Mouse (Mus musculus): ENCODE results near the gene Gpld1.
"Not testable (repeated sequence)": the region's sequence is repeated elsewhere in the genome, so short reads cannot be mapped to it uniquely, and the experiment has no call there.

Gpld1 gene

GRCm38 (mm10) chr13:24947158-24947557 is 4.2 kb downstream of the Gpld1 start:
- DNase-seq (ENCODE audit: low spot score in 2 of 2), result no peak

GRCm38 (mm10) chr13:24948870-24949269 is 5.9 kb downstream of the Gpld1 start:
- no peak for DNase-seq (ENCODE audit: low spot score in 2 of 2)

GRCm38 (mm10) chr13:24952659-24953058 is 9.7 kb downstream of the Gpld1 start:
- no peak for DNase-seq (ENCODE audit: low spot score in 2 of 2)

- no peak for DNase-seq (ENCODE audit: low spot score in 2 of 2)
Measured at GRCm38 (mm10) chr13:24955091-24955490, 12.1 kb downstream of the Gpld1 start.

GRCm38 (mm10) chr13:24955500-24955899 is 12.5 kb downstream of the Gpld1 start:
- no peak for DNase-seq (ENCODE audit: low spot score in 2 of 2)

GRCm38 (mm10) chr13:24958671-24959070 is 15.7 kb downstream of the Gpld1 start:
- DNase-seq (ENCODE audit: low spot score in 2 of 2), result no peak

GRCm38 (mm10) chr13:24960084-24960483 is 17.1 kb downstream of the Gpld1 start:
- DNase-seq (ENCODE audit: low spot score in 2 of 2), result no peak

- DNase-seq (ENCODE audit: low spot score in 2 of 2), result no peak
Measured at GRCm38 (mm10) chr13:24962119-24962518, 19.2 kb downstream of the Gpld1 start.

GRCm38 (mm10) chr13:24965130-24965845 is 22.3 kb downstream of the Gpld1 start:
- no peak for DNase-seq (ENCODE audit: low spot score in 2 of 2)

GRCm38 (mm10) chr13:24965846-24966201 is 22.9 kb downstream of the Gpld1 start:
- no peak for DNase-seq (ENCODE audit: low spot score in 2 of 2)

- not testable (repeated sequence) for DNase-seq (ENCODE audit: low spot score in 2 of 2)
Measured at GRCm38 (mm10) chr13:24971776-24972175, 28.8 kb downstream of the Gpld1 start.

- DNase-seq (ENCODE audit: low spot score in 2 of 2), result no peak
Measured at GRCm38 (mm10) chr13:24976384-24976783, 33.4 kb downstream of the Gpld1 start.

GRCm38 (mm10) chr13:24977820-24978342 is 34.9 kb downstream of the Gpld1 start:
- DNase-seq (ENCODE audit: low spot score in 2 of 2), result no peak

- no peak for DNase-seq (ENCODE audit: low spot score in 2 of 2)
Measured at GRCm38 (mm10) chr13:24981031-24981430, 38.1 kb downstream of the Gpld1 start.

GRCm38 (mm10) chr13:24985435-24985834 is 42.5 kb downstream of the Gpld1 start:
- no peak for DNase-seq (ENCODE audit: low spot score in 2 of 2)

GRCm38 (mm10) chr13:24988391-24988790 is 45.4 kb downstream of the Gpld1 start:
- DNase-seq (ENCODE audit: low spot score in 2 of 2), result peak in 1 of 2 experiments; percentile 25

- DNase-seq (ENCODE audit: low spot score in 2 of 2), result no peak
Measured at GRCm38 (mm10) chr13:24989006-24989405, 46.1 kb downstream of the Gpld1 start.

- DNase-seq (ENCODE audit: low spot score in 2 of 2), result no peak
Measured at GRCm38 (mm10) chr13:24993160-24993559, 50.2 kb downstream of the Gpld1 start.

GRCm38 (mm10) chr13:24999538-24999937 is 56.6 kb downstream of the Gpld1 start:
- no peak for DNase-seq (ENCODE audit: low spot score in 2 of 2)

- no peak for DNase-seq (ENCODE audit: low spot score in 2 of 2)
Measured at GRCm38 (mm10) chr13:25002965-25003364, 60.0 kb downstream of the Gpld1 start.

GRCm38 (mm10) chr13:25007115-25007514 is 64.2 kb downstream of the Gpld1 start:
- peak; percentile 21 to 45 for DNase-seq (ENCODE audit: low spot score in 2 of 2)

GRCm38 (mm10) chr13:25018316-25018715 is 75.4 kb downstream of the Gpld1 start:
- no peak for DNase-seq (ENCODE audit: low spot score in 2 of 2)

GRCm38 (mm10) chr13:25019793-25020539 is 77.0 kb downstream of the Gpld1 start, which contains the start of gene Mrs2:
Mrs2 (minus strand) TSS chr13:25020379.
- DNase-seq (ENCODE audit: low spot score in 2 of 2), result peak; percentile 77 to 80

Data from spleen, postnatal 14 days (tissue).